Mouse (Mus musculus): ENCODE measurements around the gene Slc25a38.

Gene Slc25a38

DNA sequence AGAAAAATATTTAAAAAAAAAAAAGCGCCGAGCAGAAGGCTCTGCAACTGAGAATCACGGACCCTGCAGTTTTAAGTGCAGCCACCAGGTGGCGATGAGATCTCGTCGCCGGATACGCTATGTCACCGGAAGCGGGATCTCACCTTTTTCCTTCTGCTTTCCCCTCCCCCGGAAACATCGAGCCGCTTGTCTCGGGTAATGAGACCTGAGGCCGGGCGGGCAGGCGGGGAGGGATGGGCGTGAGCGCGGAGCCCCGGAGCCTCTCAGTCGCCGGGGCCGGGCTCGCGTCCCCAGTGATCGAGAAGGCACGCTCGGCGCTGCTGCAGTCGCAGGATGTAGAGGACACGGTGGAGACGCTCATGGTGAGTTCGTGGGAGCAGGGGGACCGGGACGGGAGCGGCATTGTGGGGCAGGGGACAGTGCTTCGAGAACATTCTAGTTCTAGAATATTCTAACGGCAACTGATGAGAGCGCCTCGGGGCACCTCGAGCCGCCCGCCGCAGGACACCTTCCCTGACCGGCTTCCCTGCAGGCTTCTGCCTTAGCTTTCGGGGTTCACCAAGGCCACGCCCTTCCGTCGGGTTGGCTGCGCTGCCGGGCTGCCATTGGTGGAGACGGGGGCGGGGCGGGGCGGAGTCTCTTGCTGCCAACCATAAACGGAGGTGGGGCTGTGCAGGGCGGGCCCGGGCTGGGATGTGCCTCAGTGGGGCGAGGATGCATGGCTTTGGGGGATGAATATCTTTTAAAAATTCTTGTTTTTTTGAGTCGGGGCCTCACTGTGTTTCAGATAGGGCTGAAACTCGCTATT, at the start of gene Slc25a38:
Gene Slc25a38 (plus strand): TSS at position 164 of the 808 bp plus-strand sequence.
- peak; percentile 96 for DNase-seq (ENCODE audit: low spot score)

- DNase-seq (ENCODE audit: low spot score) = no peak
Observed at GRCm38 (mm10) chr9:120064317-120064716, 45.9 kb upstream of the Slc25a38 start.

- no peak for DNase-seq (ENCODE audit: low spot score)
Observed at GRCm38 (mm10) chr9:120067609-120068008, 42.6 kb upstream of the Slc25a38 start.

- no peak for DNase-seq (ENCODE audit: low spot score)
Observed at GRCm38 (mm10) chr9:120068047-120068446, 42.1 kb upstream of the Slc25a38 start.

DNA sequence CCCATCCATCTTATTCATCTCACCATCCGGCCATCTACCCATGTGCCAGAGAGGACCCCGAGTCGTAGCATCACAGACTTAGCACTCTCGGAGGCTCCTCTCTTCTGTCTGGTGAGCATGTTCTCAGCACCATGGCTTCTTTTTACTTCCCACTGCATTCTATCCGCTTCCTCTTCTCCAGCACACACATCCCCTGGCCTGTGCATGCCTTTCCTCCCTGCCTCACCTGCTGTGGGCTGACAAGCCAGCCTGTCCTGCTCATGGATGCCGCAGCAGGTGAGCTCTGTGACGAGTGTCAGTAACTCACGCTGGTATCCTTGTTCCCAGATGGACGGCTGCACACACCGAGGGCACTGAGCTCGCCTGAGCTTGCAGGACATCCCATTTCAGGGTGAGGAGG, 40.4 kb upstream of the Slc25a38 start, which contains the start of gene Cx3cr1:
Gene Cx3cr1 (minus strand): TSS at position 101 of the 400 bp plus-strand sequence.
- DNase-seq (ENCODE audit: low spot score) = no peak

DNA sequence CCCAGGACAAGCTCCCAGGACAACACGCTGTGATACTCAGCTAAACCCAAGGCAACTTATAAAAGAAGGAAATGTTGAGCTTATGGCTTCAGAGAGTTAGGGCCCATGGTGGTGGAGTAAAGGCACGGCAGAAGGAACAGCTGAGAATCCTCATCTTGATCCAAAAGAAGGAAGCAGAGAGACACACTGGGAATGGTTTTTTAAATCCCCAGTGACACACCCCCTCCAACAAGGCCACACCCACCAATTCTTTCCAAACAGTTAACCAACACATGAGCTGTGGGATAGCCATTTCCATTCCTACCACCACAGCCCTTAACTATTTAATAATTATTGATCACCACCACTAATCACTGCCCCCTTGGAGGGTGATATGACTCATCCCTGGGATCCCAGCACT, 38.9 kb upstream of the Slc25a38 start:
- DNase-seq (ENCODE audit: low spot score) = no peak

DNA sequence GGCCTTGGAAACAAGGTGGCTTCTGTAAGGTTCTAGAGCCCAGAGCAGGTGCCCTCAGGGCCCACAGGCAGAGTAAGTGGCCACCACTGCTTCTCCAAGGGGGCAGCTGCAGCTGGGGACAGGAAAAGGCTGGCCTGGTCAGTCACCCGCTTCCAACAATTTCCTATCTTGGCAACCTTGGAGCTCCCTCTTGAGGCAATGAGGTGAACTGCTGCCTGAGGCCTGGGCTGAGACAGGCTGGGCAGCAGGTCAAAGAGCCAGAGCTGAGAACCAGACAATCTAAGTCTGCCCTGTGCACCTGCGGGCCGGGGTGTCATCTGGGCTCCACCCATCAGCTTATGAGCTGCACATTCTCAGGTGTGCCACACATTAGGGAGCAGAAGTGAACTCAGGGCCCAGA, 37.0 kb upstream of the Slc25a38 start:
- peak; percentile 89 for DNase-seq (ENCODE audit: low spot score)

DNA sequence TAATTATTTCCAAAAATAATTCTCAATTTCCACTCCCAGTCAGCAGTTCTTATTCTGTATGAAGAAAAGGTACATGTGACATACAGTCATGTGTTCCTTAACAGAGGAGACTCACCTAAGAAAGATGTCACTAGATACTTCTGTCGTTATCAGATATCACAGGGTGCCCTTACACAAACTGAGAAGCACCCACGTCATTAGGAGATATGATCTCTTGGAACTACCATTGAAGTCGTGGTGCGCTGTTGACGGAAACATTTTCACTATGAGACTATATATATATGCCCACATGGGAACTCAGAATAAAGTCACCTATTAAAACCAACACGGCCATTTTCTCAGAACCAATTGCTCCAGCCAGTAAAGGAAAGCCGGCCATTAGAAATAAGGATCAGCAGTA, 35.7 kb upstream of the Slc25a38 start:
- DNase-seq (ENCODE audit: low spot score) = no peak

- no peak for DNase-seq (ENCODE audit: low spot score)
Observed at GRCm38 (mm10) chr9:120078241-120078640, 31.9 kb upstream of the Slc25a38 start.

GRCm38 (mm10) chr9:120079901-120080300, 30.3 kb upstream of the Slc25a38 start:
- no peak for DNase-seq (ENCODE audit: low spot score)

GRCm38 (mm10) chr9:120080546-120081108, 29.5 kb upstream of the Slc25a38 start:
- no peak for DNase-seq (ENCODE audit: low spot score)

DNA sequence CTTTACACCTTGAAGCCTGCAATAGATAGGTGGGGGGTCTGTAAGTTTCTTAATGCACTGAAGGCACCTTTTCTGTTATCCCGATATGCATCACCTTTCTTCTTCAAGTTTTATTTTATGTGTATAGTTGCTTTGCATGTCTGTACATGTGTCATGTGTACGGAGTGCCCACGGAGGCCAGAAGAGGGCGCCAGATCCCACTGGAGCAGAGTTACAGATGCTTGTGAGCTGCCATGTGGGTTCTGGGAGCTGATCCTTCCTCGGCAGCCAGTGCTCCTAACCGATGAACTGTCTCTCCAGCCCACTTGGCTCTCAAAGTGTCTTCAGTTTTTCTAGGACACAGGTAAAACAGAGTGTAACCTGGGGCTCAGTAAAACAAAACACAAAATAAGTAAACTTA, 28.9 kb upstream of the Slc25a38 start:
- DNase-seq (ENCODE audit: low spot score) = peak; percentile 18

DNA sequence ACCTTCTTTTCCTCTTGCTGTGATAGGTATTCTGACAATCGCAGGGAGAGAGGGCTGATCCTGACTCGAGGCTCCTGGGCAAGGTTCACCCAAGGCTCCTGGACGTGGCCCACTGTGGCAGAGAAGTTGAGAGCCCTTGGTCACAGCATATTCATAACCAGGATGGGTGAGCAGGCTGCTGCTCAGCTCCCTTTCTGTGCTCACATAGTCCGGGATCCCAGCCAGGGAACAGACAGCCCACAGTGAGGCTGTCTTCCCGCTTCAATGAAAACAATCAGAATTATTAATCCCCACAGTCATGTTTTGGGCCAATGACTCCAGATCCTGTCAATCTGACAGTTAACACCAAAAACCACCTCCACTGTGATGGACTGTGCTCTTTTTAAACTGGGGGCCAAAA, 28.2 kb upstream of the Slc25a38 start:
- DNase-seq (ENCODE audit: low spot score) = no peak

DNA sequence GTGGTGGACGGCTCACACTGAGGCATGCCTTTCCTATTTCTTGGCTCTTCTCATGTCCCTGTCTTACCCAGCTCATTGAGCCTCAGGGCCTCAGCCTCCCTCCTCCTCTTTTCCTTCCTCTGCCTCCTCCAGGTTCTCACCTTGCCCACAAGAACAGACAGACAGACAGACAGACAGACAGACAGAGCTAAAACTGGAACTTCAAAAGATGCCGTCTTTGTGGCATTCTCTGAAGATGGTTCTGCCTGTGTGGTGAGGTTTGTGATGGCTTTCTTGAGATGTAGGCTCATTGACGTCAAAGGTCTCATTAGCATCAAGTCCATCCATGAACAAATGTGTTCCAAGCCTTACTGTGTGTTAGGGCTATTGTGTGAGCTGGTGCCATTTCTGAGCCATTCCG, 27.5 kb upstream of the Slc25a38 start:
- DNase-seq (ENCODE audit: low spot score) = no peak

DNA sequence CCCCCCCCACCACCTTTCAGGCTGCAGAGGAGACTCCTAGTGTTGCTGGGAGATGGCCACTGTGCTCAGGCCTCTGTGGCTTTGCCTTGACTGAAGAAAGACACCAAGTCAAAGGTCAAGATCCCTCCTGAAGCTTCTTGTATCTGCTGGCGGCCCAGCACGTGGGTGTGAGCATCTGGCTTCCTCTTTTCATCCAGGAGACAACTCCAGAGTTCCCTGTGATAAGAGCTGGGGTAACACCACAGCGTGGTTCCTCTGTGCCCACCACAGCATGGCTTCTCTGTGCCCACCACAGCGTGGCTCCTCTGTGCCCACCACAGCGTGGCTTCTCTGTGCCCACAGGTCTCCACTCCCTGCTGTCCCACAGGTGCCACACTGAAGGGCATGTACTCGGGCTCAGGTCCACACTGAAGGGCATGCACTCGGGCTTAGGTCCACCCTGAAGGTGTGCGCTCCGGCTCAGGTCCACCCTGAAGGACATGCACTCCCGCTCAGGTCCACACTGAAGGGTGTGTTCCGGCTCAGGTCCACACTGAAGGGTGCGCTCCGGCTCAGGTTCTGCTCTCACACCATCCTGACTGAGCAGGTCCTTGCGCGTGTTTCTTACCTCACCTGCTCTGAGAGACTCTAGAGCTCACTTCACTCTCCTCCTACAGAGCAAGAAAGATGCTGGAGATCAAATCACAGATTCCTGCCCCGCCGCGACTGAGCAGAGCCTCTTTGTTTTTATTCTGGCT, 26.8 kb upstream of the Slc25a38 start:
- DNase-seq (ENCODE audit: low spot score) = no peak

GRCm38 (mm10) chr9:120084406-120084805, 25.8 kb upstream of the Slc25a38 start:
- DNase-seq (ENCODE audit: low spot score) = no peak

- no peak for DNase-seq (ENCODE audit: low spot score)
Observed at GRCm38 (mm10) chr9:120089125-120089524, 21.0 kb upstream of the Slc25a38 start.

- no peak for DNase-seq (ENCODE audit: low spot score)
Observed at GRCm38 (mm10) chr9:120091086-120091485, 19.1 kb upstream of the Slc25a38 start.

DNA sequence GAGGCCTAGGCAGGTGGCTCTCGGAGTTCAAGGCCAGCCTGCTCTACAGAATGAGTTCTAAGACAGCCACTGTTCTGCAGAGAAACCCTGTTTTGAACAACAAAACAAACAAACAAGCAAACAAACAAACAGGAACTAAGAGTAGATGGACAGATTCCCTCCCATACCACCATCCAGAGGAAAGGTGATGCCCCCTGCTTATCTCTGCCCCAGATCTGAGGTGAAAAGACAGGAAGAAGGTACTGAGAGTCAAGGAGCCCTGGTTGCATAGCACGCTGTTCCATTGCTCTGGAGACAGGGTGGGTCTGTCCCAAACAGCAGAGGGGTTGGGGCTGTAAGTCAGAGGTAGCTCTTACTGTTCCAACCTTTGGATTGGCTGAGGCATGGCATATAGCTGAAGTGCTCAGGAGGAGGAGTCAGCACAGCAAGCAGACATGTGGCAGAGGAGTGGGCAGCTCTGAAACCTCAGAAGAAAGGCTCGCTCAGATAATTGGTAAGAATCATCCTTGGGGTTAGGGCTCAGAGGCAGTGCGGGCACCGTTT, 18.4 kb upstream of the Slc25a38 start, which contains the start of gene Ccr8:
Gene Ccr8 (plus strand): TSS at position 419 of the 543 bp plus-strand sequence.
- no peak for DNase-seq (ENCODE audit: low spot score)

GRCm38 (mm10) chr9:120093701-120094100, 16.5 kb upstream of the Slc25a38 start:
- no peak for DNase-seq (ENCODE audit: low spot score)

DNA sequence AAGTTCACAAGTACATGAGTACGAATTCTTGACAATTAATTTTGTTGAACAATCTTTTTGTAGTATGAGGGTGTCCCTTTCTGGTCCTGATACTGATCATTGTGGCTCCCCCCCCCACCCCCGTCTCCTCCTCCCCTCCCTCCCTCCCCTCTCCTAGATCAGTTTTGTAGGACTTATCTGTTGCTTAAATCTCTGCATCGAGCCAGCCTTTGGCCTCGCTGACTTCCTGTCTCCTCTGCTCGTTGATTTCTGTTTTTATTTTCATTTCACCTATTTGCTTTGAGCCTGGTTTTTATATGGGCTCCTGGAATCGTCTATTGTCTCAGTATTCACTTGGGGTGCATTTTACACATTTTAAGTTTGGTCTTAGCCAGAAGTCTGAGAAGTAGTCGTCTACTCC, 14.3 kb upstream of the Slc25a38 start:
- no peak for DNase-seq (ENCODE audit: low spot score)

DNA sequence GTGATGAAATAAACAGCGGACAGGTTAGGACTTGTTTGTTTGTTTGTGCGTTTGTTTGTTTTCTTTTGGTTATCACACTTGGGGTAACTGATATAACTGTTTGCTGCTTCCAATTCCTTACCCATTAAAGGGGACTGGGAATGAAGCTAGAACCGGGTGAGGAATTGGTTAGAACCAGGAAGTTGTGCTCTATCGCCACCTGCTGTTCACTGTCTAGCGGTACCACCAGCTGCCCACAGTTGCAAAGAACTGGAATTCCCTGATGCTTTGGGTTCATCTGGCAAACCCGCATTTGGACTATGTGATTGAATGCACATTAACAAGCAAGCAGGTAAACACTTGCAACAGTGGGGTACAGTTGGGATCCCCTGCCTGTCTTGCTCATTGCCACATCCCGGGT, 11.5 kb upstream of the Slc25a38 start:
- DNase-seq (ENCODE audit: low spot score) = peak; percentile 84

- DNase-seq (ENCODE audit: low spot score) = no peak
Observed at GRCm38 (mm10) chr9:120099304-120099703, 10.9 kb upstream of the Slc25a38 start.
